Mouse (Mus musculus) activated CD4-positive, CD25-positive, alpha-beta regulatory T cell, adult 4 months (primary cell): ENCODE measurements around the gene Epb41l3. TPM values are rescaled to one million over a fixed set of nuclear protein-coding genes. Genes with fewer than 3 reads are reported as not detected.

ENCODE experiments used
- ATAC-seq: one replicate; pipeline ENCODE4 v1.8.0; 2017
- polyA plus RNA-seq, 2 experiments: library from polyadenylated mRNA; unstranded; fragments of 100-300 nt; shearing (Covaris generic); gene quantifications; one replicate each; pipeline ENCODE4 v1.2.1; 2017

Epb41l3 gene
- under 1 TPM; 0.42 to 0.66 TPM for polyA plus RNA-seq

DNA sequence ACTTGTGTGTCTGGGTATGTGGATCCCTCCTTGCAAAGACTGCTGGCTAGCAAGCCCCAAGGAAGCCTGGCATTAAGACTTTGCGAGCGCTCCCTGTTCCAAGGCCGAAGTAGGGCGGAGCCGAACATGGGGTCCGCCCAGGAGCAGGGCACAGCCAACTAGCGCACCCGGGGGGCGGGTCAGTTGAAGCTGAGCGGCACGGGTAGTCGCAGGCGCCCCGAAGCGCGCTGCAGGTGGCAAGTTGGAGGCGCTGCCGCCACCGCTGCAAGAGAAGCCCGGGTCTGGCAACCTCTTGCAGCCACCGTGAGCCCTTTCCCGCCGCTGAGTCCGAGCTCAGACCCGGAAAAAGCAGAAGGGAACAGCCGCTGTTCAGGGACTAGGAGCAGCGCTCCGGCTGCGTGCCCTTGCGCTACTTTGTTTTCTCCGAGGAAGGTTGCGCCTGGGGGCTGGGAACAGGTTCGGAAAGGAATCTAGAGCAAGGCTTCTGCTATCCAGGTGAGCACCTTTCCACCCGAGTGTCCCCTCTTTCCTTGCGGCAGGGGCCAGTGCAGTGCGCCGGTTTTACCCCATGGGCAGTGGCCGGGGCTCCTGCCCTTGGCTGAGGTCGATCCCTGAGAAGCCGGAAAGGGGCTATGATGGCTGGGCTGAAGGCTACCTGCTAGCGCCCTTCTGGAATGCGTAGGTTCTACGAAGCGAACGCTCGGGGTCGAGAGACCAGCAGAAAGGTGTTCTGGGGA is at the start of gene Epb41l3:
TSS of gene Epb41l3 (plus strand) at position 183 of the 737 bp plus-strand sequence.
- no peak for ATAC-seq

DNA sequence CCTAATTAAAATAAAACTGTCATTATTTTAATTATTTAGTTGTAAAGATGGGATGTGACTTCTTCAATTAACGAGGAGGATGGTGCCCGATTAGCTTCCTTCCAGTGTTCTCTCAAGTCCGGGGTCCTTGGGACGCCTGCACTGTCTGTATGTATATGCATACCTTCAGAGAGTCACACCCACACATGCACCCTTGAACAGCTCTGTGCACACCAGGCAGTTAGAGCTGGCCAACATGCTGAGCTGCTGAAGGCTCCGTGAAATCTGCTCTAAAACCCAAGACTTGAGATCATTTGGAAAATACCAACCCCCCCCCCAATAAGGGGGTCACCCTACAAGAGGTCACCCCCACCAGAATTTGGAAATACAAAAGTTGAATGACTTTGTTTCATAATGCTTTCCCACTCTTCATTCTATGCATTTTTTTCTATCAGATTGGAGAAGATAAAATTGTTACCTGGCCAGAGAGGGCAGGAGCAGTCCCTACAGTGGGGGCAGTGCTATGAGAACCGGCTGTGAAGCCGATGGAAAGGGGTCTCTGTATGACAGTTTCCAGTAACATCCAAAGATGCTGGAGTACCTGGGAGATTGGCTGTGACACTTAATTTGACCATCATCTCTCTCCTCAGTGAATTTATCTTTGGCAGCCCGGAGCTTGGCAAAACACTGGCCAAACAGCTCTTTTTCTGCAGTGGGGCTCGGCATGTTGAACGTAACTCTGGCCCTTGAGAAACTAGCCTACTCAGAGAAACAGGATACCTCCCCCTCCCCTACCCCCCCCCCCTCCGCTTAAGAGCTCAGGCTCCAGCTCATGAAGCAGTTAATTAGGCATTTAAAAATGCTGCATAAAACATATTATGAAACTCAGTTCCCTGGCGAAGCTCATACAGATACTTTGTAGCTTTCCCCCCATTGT is 36.5 kb upstream of the Epb41l3 start:
- no peak for ATAC-seq

DNA sequence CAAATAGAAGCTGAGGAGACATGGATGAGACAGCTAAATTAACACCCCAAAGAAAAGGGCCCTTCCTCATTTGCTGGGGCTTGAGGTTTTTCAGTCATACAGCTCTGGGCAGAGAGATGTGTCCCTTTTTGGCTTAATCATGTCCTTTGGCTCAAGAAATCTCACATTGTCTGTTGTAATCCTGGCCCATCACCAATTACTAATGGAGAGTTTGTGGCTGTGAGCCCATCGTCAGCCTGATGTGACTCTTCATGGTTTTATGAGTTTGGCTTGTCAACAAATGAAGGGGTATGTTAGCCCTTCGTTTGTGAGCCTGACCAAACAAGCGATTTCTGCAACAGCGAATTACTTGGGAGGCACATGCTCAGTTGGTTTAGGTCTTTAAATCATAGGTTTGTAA is 34.0 kb upstream of the Epb41l3 start:
- no peak for ATAC-seq

DNA sequence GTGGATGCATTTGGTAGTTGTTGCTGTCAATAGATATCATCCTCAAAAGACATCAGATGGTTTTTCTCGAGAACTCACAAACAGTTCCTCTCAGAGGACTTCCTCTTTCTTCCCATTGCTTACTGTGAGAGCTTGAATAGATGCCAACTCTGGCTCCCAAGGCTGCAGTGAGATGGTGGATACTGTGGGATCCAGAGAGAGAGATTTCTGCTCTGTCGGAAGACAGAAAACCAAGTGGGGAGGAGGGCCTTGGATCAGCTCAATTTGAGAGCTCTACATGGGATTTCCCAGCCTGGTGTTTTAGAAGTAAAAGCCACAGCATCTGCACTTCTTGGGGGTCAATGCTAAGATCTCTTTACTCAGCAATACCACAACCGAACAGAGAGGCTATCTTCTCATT is 26.7 kb upstream of the Epb41l3 start:
- no peak for ATAC-seq

DNA sequence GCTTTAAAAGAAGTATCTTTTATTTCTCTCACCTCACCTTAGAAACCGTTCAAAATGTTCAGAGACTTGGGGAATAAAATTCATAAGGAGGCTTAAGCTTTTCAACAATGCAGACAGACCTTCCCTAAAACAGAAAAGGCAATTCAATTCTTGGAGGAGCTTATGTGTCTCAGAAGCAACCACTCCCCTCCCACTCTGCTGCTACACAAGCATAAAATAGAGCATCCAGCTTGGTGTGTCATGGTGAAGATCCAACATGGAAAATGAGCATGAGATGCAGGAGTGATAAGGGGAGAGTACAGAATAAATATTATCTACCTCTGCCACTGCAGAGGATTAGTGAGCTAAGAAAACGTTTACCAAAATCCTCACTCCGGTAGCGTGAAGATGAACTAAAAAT is 21.5 kb upstream of the Epb41l3 start:
- ATAC-seq: no peak

DNA sequence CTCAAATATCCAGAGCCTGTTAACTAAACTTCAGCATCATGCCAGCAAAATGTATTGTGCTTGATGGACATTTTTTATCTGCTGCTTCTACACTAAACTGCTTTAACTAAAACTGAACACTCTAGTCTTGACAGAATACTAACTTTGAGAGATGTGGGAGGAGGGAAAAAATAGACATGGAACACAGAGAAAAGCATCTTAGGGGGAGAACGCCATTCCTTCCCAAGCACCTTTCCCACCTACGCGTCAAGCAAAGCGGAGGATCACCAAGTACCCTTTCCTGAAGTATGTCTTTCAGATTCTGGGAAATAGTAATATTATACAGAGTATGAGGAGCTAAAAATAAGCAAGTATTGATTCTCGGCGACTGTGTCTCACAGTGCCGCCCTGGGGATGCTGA is 15.7 kb upstream of the Epb41l3 start:
- no peak for ATAC-seq

DNA sequence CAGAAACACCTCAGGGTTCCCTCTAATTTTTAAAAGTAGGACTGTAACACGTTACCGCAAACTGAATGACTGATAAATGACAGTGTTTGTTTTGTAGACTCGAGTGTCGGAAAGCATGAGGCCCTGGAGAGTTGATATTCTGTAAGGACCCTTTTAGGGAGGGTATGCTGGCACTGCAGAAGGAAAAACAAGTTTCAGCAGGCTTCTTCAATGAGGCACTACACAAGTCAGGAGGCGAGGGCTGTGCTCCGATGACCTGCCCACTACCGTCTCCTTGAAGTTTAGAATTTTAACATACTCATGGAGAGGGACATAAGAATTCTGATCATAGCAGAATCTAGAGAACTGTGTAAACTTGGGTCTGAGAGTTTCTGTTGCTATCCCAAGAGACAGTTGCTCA is 15.1 kb upstream of the Epb41l3 start:
- ATAC-seq: no peak

DNA sequence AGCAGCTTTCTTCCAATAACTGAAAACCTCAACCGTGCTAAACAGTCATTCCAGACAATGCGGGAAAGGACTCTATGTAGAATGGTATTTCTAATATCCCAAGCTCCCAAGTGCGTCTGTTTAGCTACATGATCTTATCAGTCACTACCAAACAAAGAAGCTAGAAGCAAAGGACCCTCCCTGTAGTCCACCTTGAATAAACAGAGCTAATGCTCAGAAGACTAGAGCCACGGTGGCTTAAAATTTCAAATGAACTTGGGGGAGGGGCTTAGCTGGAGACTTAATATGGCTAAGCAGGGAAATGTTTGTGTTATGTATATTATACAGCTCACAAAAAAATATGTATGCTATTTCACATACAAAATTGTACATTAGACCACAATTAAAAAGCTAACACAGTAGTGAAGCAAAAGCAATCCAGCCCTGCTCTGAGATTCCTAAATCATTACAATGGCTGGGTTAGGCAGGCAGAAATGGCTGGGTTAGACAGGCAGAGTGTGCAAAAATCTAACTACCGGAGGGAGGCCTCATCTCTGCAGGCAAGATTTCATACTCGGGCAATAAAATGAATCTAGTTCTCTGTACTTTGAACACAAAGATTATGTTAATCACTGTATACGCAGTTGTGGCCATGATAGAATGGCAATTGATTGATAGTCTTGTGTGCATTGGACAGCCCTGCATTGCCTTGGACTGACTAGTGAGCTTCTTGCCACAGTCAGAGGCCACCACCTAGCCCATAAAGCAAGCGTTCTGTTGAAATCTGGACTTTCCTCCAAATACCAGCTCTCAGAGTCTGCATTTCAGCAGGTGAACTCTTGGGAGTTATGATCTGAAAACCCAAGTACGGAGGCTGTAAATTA is 13.4 kb upstream of the Epb41l3 start:
- no peak for ATAC-seq

DNA sequence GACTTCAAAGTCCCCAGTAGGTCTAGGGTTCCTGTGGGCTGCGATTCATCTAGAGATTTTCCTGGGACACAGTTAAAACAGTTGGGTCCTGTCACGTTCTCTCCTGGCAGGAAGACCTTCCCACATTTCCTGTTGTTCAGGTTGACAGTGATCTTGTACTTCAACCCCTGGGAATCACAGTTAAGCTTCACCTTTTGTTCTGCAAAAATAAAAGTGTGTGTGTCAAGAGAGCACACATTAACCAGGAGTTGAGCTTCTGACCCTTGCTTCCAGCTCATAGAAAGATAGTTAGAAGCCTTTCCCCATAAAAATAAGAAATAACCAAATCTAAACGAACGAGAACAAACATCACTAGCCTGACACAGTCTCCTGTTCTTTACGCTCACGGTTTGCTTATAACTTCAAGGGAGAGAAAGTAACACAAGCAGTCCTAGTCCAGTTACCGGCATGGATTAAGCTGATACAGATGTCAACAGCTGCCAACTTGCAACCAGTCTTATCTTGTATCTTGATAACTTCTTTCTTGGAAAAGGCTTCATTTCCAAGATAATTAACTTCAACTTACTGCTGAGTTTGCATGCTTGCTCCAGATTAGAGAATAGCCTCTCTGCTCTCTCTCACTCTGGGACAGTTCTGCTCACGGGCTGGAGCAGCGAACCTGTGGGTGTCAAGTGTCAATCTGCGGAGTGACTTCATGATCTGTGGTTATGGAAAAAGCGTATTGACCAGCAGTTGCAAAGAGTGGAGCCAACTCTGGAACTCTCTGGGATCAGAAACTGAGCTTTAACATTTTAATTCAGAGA is 7.3 kb upstream of the Epb41l3 start:
- no peak for ATAC-seq

DNA sequence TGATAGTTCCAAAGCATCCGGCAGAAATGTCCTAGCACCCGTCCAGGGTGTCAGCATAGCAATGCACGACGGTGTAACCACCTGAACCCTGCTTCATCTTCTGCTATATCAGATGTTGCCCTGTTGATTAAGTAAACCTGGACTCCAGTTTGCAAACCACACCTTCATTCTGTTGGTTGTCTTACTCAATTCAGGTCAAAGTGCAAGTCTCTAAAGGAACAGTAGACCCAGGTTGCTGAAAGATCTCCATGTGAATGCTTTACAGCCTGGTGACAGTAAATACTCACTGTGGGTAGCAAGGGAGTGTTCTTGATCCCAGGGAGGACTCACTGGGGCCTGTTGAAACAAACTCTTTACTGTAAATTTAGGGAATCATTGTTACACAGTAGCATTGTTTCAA is 1.4 kb upstream of the Epb41l3 start:
- no peak for ATAC-seq

DNA sequence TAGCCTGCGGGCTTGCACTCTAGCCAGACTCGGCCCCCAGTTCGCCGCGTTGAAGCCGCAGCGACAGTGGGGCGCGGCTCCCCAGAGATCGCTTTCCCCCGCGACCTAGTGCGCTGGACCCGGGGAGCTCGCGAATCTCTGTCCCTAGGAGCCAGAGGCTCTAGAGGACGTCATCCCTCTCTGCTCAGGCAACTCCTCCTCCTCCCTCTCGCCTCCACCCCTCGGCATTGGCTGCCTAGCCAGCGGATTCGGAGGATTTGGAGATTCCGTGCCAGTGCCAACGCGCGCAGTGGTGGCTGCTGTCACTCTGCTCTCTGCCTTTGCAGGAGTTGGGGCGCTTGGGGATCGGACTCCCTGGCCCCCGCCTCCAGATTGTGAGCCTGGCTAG is 749 bp downstream of the Epb41l3 start:
- no peak for ATAC-seq

DNA sequence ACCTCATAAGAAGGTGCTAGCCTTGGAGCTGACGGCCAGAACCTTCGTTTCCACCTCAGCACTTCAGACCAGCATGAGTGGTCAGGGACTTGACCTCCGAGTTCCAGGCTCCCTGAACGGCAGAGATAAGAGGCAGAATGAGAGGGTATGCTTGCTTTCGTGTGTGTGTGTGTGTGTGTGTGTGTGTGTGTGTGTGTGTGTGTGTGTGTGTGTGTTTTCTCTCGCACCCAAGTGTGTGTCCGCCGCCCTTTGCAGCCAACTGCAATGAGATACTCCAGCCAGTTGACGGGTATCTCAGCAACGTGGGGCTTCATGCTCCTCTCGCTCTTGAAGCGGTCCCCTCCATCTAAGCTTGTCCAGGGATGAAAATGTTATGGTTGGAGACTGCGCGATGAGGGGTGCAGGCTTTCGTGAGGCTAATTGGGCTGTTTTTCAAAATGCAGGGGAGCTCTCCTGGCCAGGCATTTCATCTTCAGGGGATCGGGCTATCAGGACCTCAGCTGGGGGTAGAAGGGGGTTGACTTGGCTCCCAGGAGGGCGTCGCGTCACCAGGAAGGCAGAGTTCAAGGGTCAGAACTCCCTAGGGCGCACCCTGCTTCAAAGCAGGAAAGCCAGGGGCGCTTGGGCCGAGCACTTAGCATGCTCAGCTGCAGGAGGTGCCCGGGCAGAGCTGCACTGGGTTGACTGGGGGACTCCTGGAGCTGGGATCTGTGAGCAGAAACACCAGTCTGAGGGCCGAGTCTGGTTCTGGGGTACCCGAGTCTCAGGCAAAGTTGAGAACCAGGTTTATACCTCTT is 1.5 kb downstream of the Epb41l3 start:
- ATAC-seq: no peak

DNA sequence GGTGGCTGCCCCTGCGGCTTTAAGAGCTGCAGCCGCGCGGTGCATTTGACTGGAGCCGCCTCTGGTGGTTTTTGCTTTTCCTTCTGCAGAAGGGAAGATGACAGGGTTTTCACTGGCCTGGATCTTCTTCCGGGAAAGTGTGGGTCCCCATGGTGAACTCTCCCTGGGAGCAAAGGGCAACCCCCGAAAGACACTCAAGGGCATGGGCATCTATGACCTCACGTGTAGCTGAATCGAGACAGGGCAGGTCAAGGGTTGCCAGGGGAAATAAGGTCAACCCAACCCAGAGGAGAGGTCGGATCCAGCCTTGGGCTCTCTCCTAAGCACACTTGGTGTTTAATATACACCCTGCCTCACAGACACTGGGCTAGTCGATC is 2.0 kb downstream of the Epb41l3 start:
- ATAC-seq: no peak

DNA sequence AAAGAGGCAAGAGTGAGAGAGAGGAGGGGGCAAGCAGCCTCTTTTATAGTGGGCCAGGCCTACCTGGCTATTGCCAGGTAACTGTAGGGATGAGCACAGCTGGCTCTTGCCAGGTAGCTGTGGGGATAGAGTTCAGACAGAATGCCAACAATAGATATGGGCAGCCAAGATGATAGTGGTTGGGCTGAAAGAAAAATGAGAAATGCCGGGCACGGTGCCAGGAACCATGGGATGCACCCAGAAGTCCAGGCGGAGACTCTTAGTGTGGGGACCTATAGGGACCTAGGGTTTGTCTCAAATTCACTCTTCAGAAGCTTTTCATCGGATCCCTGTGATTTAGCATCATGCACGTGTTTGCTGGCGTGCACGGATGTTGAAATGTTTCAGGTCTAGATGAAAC is 6.8 kb downstream of the Epb41l3 start:
- no peak for ATAC-seq

DNA sequence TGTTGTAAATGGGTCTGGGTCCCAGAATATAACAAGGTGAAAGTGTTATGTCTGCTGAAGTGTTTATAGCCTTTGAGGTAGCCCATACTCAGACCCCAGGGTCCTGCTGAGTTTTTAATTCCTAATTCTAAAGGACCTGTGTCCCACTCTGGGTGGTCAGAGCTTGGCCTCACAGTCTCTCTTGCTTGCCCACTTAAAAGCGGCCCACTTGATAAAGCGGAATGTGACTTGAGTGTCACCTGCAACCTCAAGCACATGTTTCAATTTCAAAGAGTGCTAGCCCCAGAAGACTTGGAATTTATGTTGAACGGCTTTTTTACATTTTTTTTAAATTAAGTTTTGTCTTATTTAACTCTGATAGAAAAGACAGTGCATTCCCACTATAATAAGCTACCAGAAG is 16.1 kb downstream of the Epb41l3 start:
- ATAC-seq: no peak

DNA sequence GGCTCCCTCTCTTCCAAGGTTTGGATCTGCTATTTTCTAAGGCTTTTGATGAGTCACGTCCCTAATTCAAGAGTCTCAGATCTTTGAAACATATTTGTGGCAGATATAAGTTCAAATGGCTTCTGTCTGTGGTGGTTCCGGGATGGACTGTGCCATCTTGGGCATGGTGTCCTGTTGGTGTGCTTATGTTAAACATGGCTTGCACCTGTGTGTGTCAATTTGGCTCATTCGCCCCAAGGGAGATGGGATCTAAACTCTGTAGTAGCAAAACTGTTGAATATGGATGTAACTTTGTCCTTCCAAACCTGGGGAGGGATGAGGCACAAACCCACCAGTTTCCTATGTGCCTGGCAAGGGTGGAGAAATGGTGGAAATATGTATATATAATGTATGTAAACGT is 21.6 kb downstream of the Epb41l3 start:
- ATAC-seq: no peak

DNA sequence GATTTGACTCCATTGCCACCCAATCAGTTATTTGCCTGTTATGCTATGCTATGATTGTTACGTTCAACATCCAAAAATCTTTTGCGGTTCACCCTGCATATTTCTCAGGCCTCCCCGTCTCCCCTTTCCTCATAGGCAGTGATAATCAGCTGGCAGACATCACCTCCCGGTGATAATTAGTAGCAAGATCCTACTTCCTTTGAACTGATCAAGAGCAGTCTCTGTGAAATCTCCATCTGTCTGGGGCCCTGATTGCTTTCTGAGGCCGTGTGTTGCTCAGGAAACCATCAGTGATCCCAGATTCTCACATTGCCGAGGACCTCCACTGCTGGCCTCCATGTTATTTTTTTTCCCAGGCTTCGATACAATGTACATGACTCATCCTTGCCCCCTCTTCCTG is 22.5 kb downstream of the Epb41l3 start:
- no peak for ATAC-seq

DNA sequence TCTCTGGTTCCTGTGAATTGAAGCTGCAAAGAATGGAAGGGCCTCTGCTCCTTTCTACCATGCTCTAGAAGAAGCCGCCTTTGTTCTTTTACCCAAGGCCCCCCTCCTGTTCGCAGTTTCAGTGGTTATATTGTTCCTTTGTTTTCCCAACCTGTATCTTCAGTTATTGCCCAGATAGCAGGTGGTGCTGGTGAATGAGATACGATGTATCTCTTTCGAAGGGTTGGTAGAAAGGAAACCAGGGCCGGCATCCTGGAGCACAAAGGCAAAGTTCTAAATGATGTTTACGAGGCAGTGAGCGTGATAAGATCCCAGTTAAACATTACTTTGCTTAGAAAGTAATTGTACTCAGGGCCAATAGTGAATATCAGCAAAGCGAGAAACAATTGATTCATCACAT is 27.8 kb downstream of the Epb41l3 start:
- ATAC-seq: no peak

DNA sequence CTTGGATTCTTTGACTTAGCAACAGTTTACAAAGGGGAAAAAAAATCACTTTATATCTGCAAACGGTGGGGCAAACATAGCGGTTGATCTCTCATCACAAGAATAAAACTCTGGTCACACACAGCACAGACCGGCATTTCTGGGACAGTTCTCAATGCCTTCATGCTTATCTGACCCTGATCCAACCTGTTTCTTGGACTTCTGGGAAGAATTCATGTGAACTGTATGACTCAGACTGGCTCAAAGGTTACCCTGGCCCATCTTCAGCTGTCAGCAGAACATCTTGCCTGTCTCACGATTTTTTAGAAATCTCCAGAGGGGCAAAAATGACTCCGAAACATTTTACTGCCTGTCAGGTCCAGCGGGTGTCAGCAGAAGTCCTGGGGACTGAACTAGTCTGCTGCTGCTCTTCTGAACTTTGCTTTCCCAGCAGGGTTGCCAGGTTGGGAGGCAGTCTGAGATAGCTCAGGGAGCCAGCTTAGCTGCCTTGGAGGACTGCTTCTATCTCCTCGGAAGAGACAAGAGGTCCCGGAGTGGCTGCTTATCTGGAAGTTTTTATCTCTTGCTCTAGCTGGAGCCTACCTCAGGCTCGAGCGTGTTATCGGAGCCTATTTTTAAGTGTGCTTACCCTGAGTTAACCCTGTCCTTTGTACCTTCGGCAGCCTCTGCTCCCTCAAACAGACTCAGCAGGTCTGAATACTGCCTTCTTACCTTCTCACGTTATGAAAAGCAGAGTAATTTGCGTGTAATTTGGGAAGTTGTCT is 29.7 kb downstream of the Epb41l3 start:
- ATAC-seq: no peak

DNA sequence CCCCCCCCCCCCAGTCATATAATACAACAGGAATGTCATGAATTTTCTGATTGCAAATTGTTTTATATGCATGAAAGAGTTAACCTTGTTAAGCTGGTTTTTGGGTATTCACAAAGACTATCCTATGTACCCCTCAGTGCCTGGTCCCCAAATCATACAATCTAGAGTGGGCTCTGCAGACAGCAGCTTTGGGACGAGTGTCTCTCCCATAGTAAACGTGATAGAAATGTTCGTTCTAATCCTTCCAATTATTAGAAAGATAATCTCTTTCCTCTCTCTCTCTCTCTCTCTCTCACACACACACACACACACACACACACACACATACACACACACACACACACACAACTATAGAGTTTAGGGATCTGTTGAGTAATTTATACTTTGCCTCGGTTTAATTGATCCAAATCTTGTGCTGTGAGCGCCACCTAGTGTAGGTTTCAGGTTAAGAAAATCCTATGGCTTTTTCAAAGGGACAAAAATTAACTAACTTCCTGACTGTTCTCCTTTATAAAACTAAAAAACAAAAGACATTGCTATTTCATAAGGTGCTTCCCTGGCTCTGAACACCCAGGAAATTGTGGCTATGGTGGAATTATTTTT is 30.4 kb downstream of the Epb41l3 start:
- no peak for ATAC-seq
